Mouse (Mus musculus) heart, embryonic 15.5 days (tissue): ENCODE measurements around the gene Ankrd65. TPM values are rescaled to one million over a fixed set of nuclear protein-coding genes. Genes with fewer than 3 reads are reported as not detected.
A peak's percentile ranks its signal among the peaks of the same experiment; 100 is the strongest.

ENCODE experiments used
- ATAC-seq: fragments of 200-750 bp; cut with Nextera tagmentation; replicated peaks from 2 replicates; pipeline ENCODE4 v1.8.0; 2017; ENCODE audit warnings: low read depth, moderate TSS enrichment; ENCODE audit not compliant: insufficient number of reproducible peaks, insufficient read depth, low FRiP score
- H3K27ac ChIP-seq: fragments of 300-500 bp; sonication (generic); 2 replicates; pipeline ENCODE4 v1.5.1; 2015; ENCODE audit warnings: mild to moderate bottlenecking, inconsistent platforms
- H3K27me3 ChIP-seq: fragments of 300-500 bp; sonication (generic); 2 replicates; pipeline ENCODE4 v1.6.1; 2015; ENCODE audit warnings: inconsistent platforms
- H3K36me3 ChIP-seq: fragments of 300-500 bp; sonication (generic); 2 replicates; pipeline ENCODE4 v1.6.1; 2015; ENCODE audit warnings: mild to moderate bottlenecking, inconsistent platforms
- H3K4me1 ChIP-seq: fragments of 300-500 bp; sonication (generic); replicated peaks from 2 replicates; pipeline ENCODE4 v1.6.1; 2015; ENCODE audit warnings: inconsistent platforms
- H3K4me2 ChIP-seq: fragments of 300-500 bp; sonication (generic); 2 replicates; pipeline ENCODE4 v1.6.1; 2015; ENCODE audit warnings: inconsistent platforms, mild to moderate bottlenecking, moderate library complexity
- H3K4me3 ChIP-seq: fragments of 300-500 bp; sonication (generic); 2 replicates; pipeline ENCODE4 v1.5.1; 2015; ENCODE audit warnings: mild to moderate bottlenecking, inconsistent platforms
- H3K9ac ChIP-seq: fragments of 300-500 bp; sonication (generic); 2 replicates; pipeline ENCODE4 v1.6.1; 2015; ENCODE audit warnings: mild to moderate bottlenecking, inconsistent platforms
- H3K9me3 ChIP-seq: fragments of 300-500 bp; sonication (generic); replicated peaks from 2 replicates; pipeline ENCODE4 v1.6.1; 2016; ENCODE audit warnings: inconsistent platforms
- WGBS: fragments of 180-500 bp; shearing (Covaris S2); methylation state at CpG from one replicate; pipeline ENCODE4 v1.1.7; 2015; ENCODE audit warnings: mixed read lengths; 5-methylcytosine and 5-hydroxymethylcytosine counted together
- polyA plus RNA-seq: library from polyadenylated mRNA; unstranded; fragments of >200 nt; fragmentation: Nextera tagmentation; extraction: Ambion mirVana; gene quantifications from 2 replicates; pipeline ENCODE4 v1.2.1, GENCODE M21; 2015

The Ankrd65 gene
- polyA plus RNA-seq, 1 experiment from 2014 or later, result not detected

GRCm38 (mm10) chr4:155790650-155791161 is 467 bp downstream of the Ankrd65 start:
- Histone ChIP-seq H3K9me3 (no peaks in the 10 kb centered on the region), H3K27ac (no peak overlapping the region), H3K4me1 (peaks cover 5% of the 10 kb centered on the region), H3K36me3 (no peaks in the 10 kb centered on the region), H3K9ac (no peak overlapping the region), H3K4me3 (no peak overlapping the region), H3K27me3 (no peaks in the 10 kb centered on the region), H3K4me2 (no peak overlapping the region)
- WGBS, result 62% methylated on average over 3 of the region's 3 CpGs
- no peak for ATAC-seq

GRCm38 (mm10) chr4:155791240-155791933 is 1.1 kb downstream of the Ankrd65 start:
- Histone ChIP-seq H3K36me3 (no peaks in the 10 kb centered on the region), H3K9me3 (no peaks in the 10 kb centered on the region), H3K9ac (no peak overlapping the region), H3K27ac (no peak overlapping the region), H3K27me3 (no peaks in the 10 kb centered on the region), H3K4me1 (peaks cover 3% of the 10 kb centered on the region; the same call in 1 of the 2 replicates), H3K4me3 (no peak overlapping the region), H3K4me2 (no peak overlapping the region)
- WGBS, result 66% methylated on average over 24 of the region's 24 CpGs
- no peak for ATAC-seq

- ATAC-seq, result no peak
- H3K9ac ChIP-seq, result no peak overlapping the region
- WGBS, result 40% methylated on average over 2 of the region's 2 CpGs
Measured at GRCm38 (mm10) chr4:155793730-155794129, 3.5 kb downstream of the Ankrd65 start.

GRCm38 (mm10) chr4:155802075-155802474 is 11.8 kb downstream of the Ankrd65 start:
- 89% methylated on average over 1 of the region's 1 CpGs for WGBS

More at GRCm38 (mm10) chr4:155793730-155794129, 3.5 kb downstream of the Ankrd65 start:
- no peak overlapping the region for H3K4me2 ChIP-seq
- peaks cover 3% of the 10 kb centered on the region; the same call in 1 of the 2 replicates for H3K4me1 ChIP-seq
- no peak overlapping the region for H3K27ac ChIP-seq
- H3K9me3 ChIP-seq, result no peaks in the 10 kb centered on the region
- no peaks in the 10 kb centered on the region for H3K36me3 ChIP-seq
- H3K27me3 ChIP-seq, result no peaks in the 10 kb centered on the region
- no peak overlapping the region for H3K4me3 ChIP-seq

GRCm38 (mm10) chr4:155802741-155803339 is 12.6 kb downstream of the Ankrd65 start, which contains the start of gene Mrpl20:
Gene Mrpl20 (plus strand): TSS chr4:155802878.
- no peaks in the 10 kb centered on the region for H3K27me3 ChIP-seq
- ATAC-seq, result no peak
- H3K9me3 ChIP-seq, result no peaks in the 10 kb centered on the region
- peaks cover 16% of the 10 kb centered on the region for H3K4me1 ChIP-seq
- peak within 1 kb of the TSS; percentile 65 for H3K4me2 ChIP-seq
- H3K4me3 ChIP-seq, result peak within 1 kb of the TSS; percentile 65
- peak within 1 kb of the TSS; percentile 70 for H3K9ac ChIP-seq
- H3K27ac ChIP-seq, result peak within 1 kb of the TSS; percentile 63
- H3K36me3 ChIP-seq, result peaks cover 9% of the 10 kb centered on the region
- WGBS, result 7% methylated on average over 12 of the region's 12 CpGs

More at GRCm38 (mm10) chr4:155802075-155802474, 11.8 kb downstream of the Ankrd65 start:
- Histone ChIP-seq H3K27ac (no peak overlapping the region), H3K36me3 (0 out of 2 replicates have a peak, but pooled peaks cover 3% of the 10 kb centered on the region), H3K9me3 (no peaks in the 10 kb centered on the region), H3K27me3 (no peaks in the 10 kb centered on the region), H3K9ac (no peak overlapping the region), H3K4me3 (no peak overlapping the region), H3K4me1 (peaks cover 16% of the 10 kb centered on the region), H3K4me2 (no peak overlapping the region)
- ATAC-seq, result no peak

DNA sequence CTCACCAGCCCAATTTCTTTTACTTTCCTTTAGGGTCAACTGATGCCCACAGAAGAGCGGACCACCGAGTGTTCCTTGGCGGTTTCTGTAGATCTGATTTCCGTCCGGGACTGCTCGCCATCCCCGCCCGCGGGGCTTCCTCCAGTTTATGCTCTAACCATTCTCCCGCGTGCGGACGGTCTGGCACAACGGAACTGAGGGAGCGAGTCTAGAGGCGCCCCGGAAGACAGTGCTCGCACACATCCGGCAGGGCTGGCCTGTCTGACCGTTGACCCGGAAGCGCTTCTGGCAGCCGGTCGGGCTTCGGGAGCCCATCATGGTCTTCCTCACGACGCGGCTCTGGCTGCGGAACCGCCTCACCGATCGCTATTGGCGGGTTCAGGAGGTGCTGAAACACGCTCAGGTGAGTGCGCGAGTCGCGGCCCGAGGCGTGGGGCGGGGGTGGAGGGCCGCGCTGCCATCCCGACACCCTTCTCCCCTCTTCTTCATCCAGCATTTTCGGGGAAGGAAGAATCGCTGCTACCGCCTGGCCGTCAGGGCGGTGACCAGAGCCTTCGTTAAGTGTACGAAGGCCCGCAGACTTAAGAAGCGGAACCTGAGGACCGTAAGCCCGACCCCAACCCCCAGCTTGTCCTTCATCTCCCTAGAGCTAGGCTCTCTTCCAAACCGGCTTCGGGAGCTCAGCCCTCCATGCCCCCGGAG is 13.3 kb downstream of the Ankrd65 start:
- H3K4me2 ChIP-seq, result peak overlapping the region; percentile 65
- H3K36me3 ChIP-seq, result peaks cover 15% of the 10 kb centered on the region
- H3K9ac ChIP-seq, result peak overlapping the region; percentile 70
- no peaks in the 10 kb centered on the region for H3K27me3 ChIP-seq
- peak overlapping the region; percentile 63 for H3K27ac ChIP-seq
- no peaks in the 10 kb centered on the region for H3K9me3 ChIP-seq
- peaks cover 16% of the 10 kb centered on the region for H3K4me1 ChIP-seq
- peak overlapping the region; percentile 65 for H3K4me3 ChIP-seq
- WGBS, result under 1% methylated on average over 58 of the region's 58 CpGs
- ATAC-seq, result peak; percentile 96

DNA sequence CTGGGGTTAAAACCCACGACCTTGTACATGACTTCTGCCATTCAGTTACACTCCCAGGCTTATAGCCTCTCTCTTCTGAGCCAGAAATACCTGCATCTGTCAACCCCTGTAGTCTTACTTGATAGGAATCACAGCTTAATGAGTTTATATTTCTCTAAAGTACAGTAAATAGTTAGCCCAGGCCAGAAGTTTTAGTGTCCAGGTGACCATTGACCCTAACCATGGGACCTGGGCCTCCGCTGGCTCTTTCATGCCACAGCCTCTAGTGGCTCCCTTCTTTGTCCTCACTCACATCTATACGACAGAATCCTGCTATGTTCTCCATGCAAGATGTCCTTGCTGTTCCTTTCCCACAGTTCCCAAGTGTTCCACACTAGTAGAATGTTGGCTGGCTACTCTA is 17.6 kb downstream of the Ankrd65 start:
- Histone ChIP-seq H3K4me2 (no peak overlapping the region), H3K4me3 (no peak overlapping the region), H3K27me3 (no peaks in the 10 kb centered on the region), H3K27ac (no peak overlapping the region), H3K9ac (no peak overlapping the region), H3K4me1 (peaks cover 22% of the 10 kb centered on the region), H3K36me3 (peaks cover 39% of the 10 kb centered on the region), H3K9me3 (no peaks in the 10 kb centered on the region)
- ATAC-seq, result no peak
- 81% methylated on average over 3 of the region's 3 CpGs for WGBS

- Histone ChIP-seq H3K27ac (peak within 1 kb of the TSS; percentile 95), H3K4me3 (peak within 1 kb of the TSS; percentile 92), H3K4me1 (peaks cover 20% of the 10 kb centered on the region), H3K4me2 (peak within 1 kb of the TSS; percentile 78), H3K9me3 (no peaks in the 10 kb centered on the region), H3K36me3 (peaks cover 63% of the 10 kb centered on the region), H3K27me3 (no peaks in the 10 kb centered on the region), H3K9ac (peak within 1 kb of the TSS; percentile 94)
- ATAC-seq, result peak; percentile 99
- under 1% methylated on average over 60 of the region's 60 CpGs for WGBS
Measured at GRCm38 (mm10) chr4:155811929-155812664, 21.9 kb downstream of the Ankrd65 start, which contains the start of gene Ccnl2. Gene Ccnl2 (plus strand): TSS chr4:155812489.

GRCm38 (mm10) chr4:155812665-155813181 is 22.5 kb downstream of the Ankrd65 start:
- Histone ChIP-seq H3K27me3 (no peaks in the 10 kb centered on the region), H3K27ac (peak overlapping the region; percentile 95), H3K36me3 (peaks cover 64% of the 10 kb centered on the region), H3K9ac (peak overlapping the region; percentile 94), H3K9me3 (no peaks in the 10 kb centered on the region), H3K4me3 (peak overlapping the region; percentile 92), H3K4me2 (peak overlapping the region; percentile 71), H3K4me1 (peaks cover 20% of the 10 kb centered on the region)
- ATAC-seq, result peak; percentile 37
- under 1% methylated on average over 49 of the region's 49 CpGs for WGBS

GRCm38 (mm10) chr4:155817533-155817932 is 27.3 kb downstream of the Ankrd65 start:
- Histone ChIP-seq H3K36me3 (peaks cover 79% of the 10 kb centered on the region), H3K27me3 (no peaks in the 10 kb centered on the region), H3K4me1 (peaks cover 11% of the 10 kb centered on the region), H3K9me3 (no peaks in the 10 kb centered on the region), H3K27ac (no peak overlapping the region), H3K4me2 (no peak overlapping the region), H3K4me3 (no peak overlapping the region), H3K9ac (no peak overlapping the region)
- whole genome bisulfite sequencing, result 85% methylated on average over 4 of the region's 4 CpGs
- ATAC-seq, result no peak
